14 mouse cellular contexts compared by ENCODE assay signal in the genomic region with DNA sequence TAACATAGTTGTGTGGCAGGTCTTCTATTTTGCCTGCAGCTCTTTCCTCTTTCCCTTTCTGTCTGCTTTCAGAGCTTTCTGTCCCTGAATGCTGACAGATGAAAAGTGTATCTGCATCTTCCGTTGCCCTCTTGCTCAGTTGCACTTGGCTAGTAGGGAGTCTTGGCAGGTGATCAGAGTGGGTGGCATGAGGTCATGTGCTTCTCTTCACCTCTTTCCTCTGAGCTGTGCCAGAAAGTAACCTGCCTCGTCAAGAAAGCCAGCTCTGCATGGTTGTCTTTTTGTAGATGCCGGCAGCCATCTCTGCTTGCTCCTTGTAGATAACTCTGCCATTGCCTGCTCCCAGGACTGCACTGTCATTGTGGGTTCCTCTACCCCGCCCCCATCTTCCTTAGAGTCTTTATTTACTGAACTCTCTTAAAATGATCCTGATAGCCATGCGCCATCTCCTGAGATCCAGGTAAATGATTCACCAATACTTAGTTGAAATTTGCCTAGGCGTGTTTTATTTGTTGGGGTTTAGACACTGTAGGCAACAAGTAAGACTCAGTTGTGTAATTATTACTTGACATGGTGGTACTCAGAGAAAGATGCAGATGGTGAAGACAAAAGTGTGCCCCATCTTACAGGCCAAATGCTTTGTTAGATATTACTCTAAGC.
DNase-seq lines count a peak whose midpoint lies in the region; ATAC-seq lines count a peak whose summit lies in the region.
"Had no signal": no experiment of that assay in that cellular context is flagged by ENCODE, and none has a peak within 500 bp of the region (broad histone marks: within the 10 kb centered on the region; RNA-seq: fewer than 3 reads in every experiment).

No protein-coding gene starts in this region.

- no peaks in the 10 kb centered on the region for H3K4me1 ChIP-seq in kidney, embryonic 14.5 days (ENCODE audit: control insufficient read depth, insufficient read depth, low read length)
- H3K4me1 ChIP-seq: limb, embryonic 13.5 days; midbrain, embryonic 10.5 days; neural tube, embryonic 13.5 days; stomach, embryonic 15.5 days had no signal

- no peak overlapping the region for H3K27ac ChIP-seq in kidney, embryonic 14.5 days (ENCODE audit: low read depth, low read length)
- H3K27ac ChIP-seq: limb, embryonic 13.5 days; midbrain, embryonic 10.5 days; neural tube, embryonic 13.5 days; stomach, embryonic 15.5 days had no signal

- H3K9me3 ChIP-seq in kidney, embryonic 14.5 days (ENCODE audit: control insufficient read depth, low read length): no peaks in the 10 kb centered on the region
- H3K9me3 ChIP-seq: limb, embryonic 13.5 days; midbrain, embryonic 10.5 days; neural tube, embryonic 13.5 days; stomach, embryonic 15.5 days had no signal

- ATAC-seq in kidney, embryonic 14.5 days (ENCODE audit: low FRiP score, low TSS enrichment): no peak
- peak; percentile 71 for ATAC-seq in megakaryocyte, adult 5-6 weeks (ENCODE audit: poor library complexity, severe bottlenecking)

- H3K27me3 ChIP-seq in kidney, embryonic 14.5 days (ENCODE audit: control insufficient read depth, insufficient read depth, low read length): no peaks in the 10 kb centered on the region
- H3K27me3 ChIP-seq: limb, embryonic 13.5 days; neural tube, embryonic 13.5 days; stomach, embryonic 15.5 days had no signal

- H3K4me2 ChIP-seq in kidney, embryonic 14.5 days (replicated peaks; ENCODE audit: low read depth, low read length): no peak overlapping the region
- H3K4me2 ChIP-seq: limb, embryonic 13.5 days; neural tube, embryonic 13.5 days; stomach, embryonic 15.5 days had no signal

- no peak overlapping the region for H3K9ac ChIP-seq in kidney, embryonic 14.5 days (ENCODE audit: low read depth, low read length)
- H3K9ac ChIP-seq: limb, embryonic 13.5 days; neural tube, embryonic 13.5 days; stomach, embryonic 15.5 days had no signal

- no peaks in the 10 kb centered on the region for H3K36me3 ChIP-seq in kidney, embryonic 14.5 days (ENCODE audit: control insufficient read depth, insufficient read depth, low read length)
- H3K36me3 ChIP-seq: limb, embryonic 13.5 days; midbrain, embryonic 10.5 days; neural tube, embryonic 13.5 days; stomach, embryonic 15.5 days had no signal

- H3K4me3 ChIP-seq in kidney, embryonic 14.5 days (ENCODE audit: low read length): no peak overlapping the region
- H3K4me3 ChIP-seq: limb, embryonic 13.5 days; midbrain, embryonic 10.5 days; neural tube, embryonic 13.5 days; stomach, embryonic 15.5 days had no signal

- WGBS in kidney, embryonic 14.5 days: 78% methylated on average over 6 of the region's 6 CpGs

- intact Hi-C loops in heart, postnatal 14 days (cut with DNase I): no loop called here

- DNase-seq in kidney, adult 11 months: peak; percentile 91
- peak; percentile 20 to 33 for DNase-seq in cerebellum, postnatal 14 days
- DNase-seq in kidney, postnatal 10 days: peak; percentile 63
- no peak for DNase-seq in MN1 (ENCODE audit: low spot score)
- DNase-seq in natural killer cell, adult 2 months (ENCODE audit: low spot score in 2 of 2): no peak
- DNase-seq in heart, postnatal 14 days: no peak
- DNase-seq: gastrocnemius, postnatal 14 days; right cerebral cortex, postnatal 14 days had no signal

Comparison
In these comparisons a context has a peak if more than half of its experiments do, and no peak if none do; other contexts are left out.
1. DNase-seq: peak in kidney, adult 11 months (single experiment), cerebellum, postnatal 14 days (2 of 2) and kidney, postnatal 10 days (single experiment); none in MN1 (single experiment), natural killer cell, adult 2 months (0 of 2) and heart, postnatal 14 days (0 of 2).